Mouse (Mus musculus) kidney, adult 18-20 months (tissue): ENCODE measurements around the gene Hist1h3d.
"Not testable (repeated sequence)": the region's sequence is repeated elsewhere in the genome, so short reads cannot be mapped to it uniquely, and the experiment has no call there.

Source experiments
- DNase-seq: peaks from one replicate; pipeline ENCODE4 v3.0.0; 2021

Hist1h3d gene

GRCm38 (mm10) chr13:23575271-23575851 lies at the start of gene Hist1h3d:
Gene Hist1h3d, plus strand, starts transcription at chr13:23575763.
- peak; percentile 17 for DNase-seq

GRCm38 (mm10) chr13:23525901-23526300 lies 49.7 kb upstream of the Hist1h3d start:
- no peak for DNase-seq

DNA sequence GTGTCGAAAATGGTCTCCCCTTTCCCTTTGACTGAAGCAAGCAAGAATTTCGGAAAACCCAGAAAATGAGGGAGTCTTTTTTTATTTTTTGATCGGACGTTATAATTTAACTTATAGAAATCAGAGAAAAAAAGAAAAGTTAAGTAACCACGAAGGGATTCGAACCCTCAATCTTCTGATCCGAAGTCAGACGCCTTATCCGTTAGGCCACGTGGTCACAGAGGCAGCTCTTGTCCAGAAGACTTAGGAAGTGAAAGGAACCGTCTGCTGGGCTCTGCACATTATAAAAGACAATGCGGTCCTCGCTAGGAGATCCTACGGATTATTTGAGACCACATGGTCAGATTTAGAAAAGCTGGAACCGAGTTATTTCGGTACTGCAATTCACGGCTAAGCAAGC lies 49.3 kb upstream of the Hist1h3d start:
- peak; percentile 92 for DNase-seq

GRCm38 (mm10) chr13:23529005-23529404 lies 46.6 kb upstream of the Hist1h3d start:
- DNase-seq: no peak

GRCm38 (mm10) chr13:23529480-23530165 lies 45.9 kb upstream of the Hist1h3d start:
- no peak for DNase-seq

DNA sequence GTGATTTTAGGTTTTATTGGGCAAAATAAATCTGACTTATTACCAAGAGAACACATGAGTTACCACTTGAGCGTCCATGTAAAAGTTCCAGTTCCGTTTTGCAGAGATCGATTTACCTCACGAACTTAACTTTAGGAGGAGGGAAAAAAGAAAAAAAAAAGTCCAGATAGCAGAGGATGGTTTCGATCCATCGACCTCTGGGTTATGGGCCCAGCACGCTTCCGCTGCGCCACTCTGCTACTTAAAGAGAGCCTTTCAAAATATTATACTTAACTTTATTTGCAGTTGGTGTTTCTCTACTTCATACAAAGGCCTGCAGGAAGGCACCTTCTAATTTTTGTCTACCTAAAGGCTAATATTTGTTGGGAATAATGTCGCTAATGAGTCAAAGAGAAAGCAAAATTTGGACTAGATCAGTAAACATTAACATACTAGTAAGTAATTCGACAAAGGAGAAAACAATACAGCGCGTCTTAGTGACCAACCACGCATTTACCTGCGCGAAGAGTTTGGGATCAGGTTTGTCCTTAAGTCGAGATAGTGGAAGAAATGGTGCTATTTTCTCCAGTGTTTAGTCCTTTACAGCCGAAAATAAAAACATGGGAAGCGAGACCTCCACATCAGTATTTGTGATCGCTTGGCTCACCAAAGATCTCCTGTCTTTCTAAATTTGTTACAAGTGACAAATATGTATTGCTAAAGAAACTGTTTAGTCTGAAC lies 45.2 kb upstream of the Hist1h3d start:
- DNase-seq: peak; percentile 65

- peak; percentile 94 for DNase-seq
Observed at GRCm38 (mm10) chr13:23530901-23531875, 44.4 kb upstream of the Hist1h3d start, which contains the start of gene Hist1h4h. Gene Hist1h4h, plus strand, starts transcription at chr13:23531050.

- no peak for DNase-seq
Observed at GRCm38 (mm10) chr13:23532262-23533075, 43.1 kb upstream of the Hist1h3d start.

DNA sequence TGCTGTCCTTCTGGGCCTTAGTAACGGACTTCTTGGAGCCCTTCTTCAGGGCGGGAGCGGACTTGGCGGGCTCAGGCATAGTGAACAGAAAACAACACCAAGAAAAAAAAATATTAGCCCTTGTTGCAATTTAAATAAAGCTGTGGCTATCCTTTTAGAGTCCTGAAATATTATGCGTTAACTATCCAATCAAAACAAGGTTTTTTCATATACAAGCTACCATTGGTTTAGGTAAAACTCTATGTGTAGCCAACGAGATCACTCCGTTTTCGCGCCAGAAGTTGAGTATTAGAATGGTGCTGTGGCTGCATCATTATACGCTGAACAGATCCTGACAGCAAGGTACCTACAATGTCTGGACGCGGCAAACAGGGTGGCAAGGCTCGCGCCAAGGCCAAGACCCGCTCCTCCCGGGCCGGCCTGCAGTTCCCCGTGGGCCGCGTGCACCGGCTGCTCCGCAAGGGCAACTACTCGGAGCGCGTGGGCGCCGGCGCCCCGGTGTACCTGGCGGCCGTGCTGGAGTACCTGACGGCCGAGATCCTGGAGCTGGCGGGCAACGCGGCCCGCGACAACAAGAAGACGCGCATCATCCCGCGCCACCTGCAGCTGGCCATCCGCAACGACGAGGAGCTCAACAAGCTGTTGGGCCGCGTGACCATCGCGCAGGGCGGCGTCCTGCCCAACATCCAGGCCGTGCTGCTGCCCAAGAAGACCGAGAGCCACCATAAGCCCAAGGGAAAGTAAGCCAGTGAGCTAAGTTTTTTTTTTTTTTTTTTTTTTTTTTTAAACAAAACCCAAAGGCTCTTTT lies 41.8 kb upstream of the Hist1h3d start, which contains the start of gene Hist1h2af:
Hist1h2af (plus strand) TSS at position 347 of the 808 bp plus-strand sequence.
- peak; percentile 40 for DNase-seq

DNA sequence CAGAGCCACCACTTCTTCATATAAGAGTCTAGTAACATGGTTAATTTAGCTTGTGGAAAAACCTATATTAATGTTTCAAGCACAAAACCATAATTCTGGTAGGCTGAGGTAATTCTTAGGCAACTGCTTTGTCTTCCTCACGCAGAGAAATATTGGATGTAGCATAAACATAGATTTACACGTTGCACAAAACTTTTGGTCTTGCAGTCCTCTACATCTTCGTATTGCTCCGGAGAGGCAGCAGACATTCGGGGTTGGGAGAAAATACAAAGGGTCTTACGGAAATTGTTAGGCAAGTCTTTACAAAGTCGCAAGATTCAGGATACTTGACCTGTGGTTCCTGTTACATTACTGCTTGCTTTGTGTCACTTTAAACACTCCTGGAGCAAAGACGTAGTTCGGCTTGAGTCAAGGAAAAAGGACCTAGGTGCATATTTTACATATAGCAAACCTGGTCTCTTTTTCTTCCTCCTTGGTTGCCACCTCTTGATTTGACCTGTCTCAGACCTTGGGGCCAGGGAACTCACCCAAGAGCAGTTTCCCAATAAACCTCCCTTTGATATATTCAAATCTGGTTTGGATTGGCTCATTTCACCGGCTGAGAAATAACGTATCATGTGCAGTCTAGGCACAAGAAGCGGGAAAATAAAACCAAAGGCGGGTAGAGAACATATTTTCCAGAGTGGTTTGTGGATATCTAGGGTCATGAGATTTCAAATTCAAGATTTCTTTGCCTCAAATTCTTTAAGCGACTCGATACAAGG lies 41.0 kb upstream of the Hist1h3d start:
- no peak for DNase-seq

GRCm38 (mm10) chr13:23535137-23536075 lies 40.2 kb upstream of the Hist1h3d start, which contains the start of gene Hist1h3g:
Gene Hist1h3g, plus strand, starts transcription at chr13:23535422.
- DNase-seq: peak; percentile 82

GRCm38 (mm10) chr13:23536076-23536822 lies 39.3 kb upstream of the Hist1h3d start:
- DNase-seq: no peak

DNA sequence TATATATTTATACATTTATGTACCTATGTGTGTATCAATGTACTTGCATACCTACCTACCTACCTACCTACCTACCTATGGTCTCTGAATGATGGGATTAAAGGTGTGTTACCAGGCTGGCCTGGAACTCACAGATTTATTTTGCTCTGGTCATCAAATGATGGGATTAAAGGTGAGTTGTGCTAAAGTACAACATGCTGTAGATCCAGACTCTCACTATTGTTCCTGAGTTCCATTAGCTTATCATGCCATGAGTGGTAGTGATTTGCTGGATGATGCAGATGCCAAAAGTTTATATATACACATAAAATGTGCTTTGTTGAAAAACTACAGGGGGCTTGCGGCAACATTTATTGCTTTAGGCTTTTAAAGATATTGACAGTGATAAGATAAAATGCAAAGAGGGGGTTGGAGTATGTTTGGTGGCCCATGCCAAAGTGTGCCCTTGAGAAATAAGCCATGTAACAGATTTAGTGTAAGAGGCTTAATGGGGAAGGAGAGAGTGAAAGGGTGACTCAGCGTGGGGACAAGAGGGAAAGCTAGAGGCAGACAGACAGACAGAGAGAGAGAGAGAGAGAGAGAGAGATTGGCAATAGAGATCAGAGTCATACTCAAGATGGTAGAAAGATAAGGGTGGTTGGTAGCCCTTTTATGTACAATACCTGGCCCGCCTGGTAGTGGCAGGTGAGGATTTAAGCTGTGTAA lies 38.4 kb upstream of the Hist1h3d start:
- no peak for DNase-seq

GRCm38 (mm10) chr13:23538249-23538648 lies 37.3 kb upstream of the Hist1h3d start:
- DNase-seq: no peak

GRCm38 (mm10) chr13:23539821-23540220 lies 35.7 kb upstream of the Hist1h3d start:
- not testable (repeated sequence) for DNase-seq

GRCm38 (mm10) chr13:23541497-23541896 lies 34.1 kb upstream of the Hist1h3d start:
- no peak for DNase-seq
